Mouse (Mus musculus) neutrophil, adult 5-6 weeks (primary cell): ENCODE measurements around the gene Atp8a2. TPM values are rescaled to one million over a fixed set of nuclear protein-coding genes. Genes with fewer than 3 reads are reported as not detected.
A peak's percentile ranks its signal among the peaks of the same experiment; 100 is the strongest.

Experiments
- ATAC-seq: fragments of 151-379, 151-347 bp; 2 replicates; pipeline ENCODE4 v1.8.0; 2017; ENCODE audit warnings: mild to moderate bottlenecking, moderate TSS enrichment; ENCODE audit not compliant: insufficient number of reproducible peaks, poor library complexity, low FRiP score, severe bottlenecking; ENCODE audit errors: extremely low read depth
- total RNA-seq: library from RNA; stranded (forward); fragments of 200-1000 nt; gene quantifications from 2 replicates; pipeline ENCODE4 v1.2.3, GENCODE M21; 2017

Atp8a2 gene
- total RNA-seq, 1 experiment from 2014 or later, result 0.23 TPM

GRCm38 (mm10) chr14:59604002-59604645, 592.9 kb downstream of the Atp8a2 start:
- ATAC-seq, result peak; percentile 45; the same call in 1 of the 2 replicates

GRCm38 (mm10) chr14:59598260-59598627, 598.7 kb downstream of the Atp8a2 start:
- ATAC-seq, result no peak

GRCm38 (mm10) chr14:59597398-59598259, 599.4 kb downstream of the Atp8a2 start, which contains the start of gene Cdadc1:
TSS of gene Cdadc1 (minus strand) at chr14:59597959.
- ATAC-seq, result peak; percentile 98

- ATAC-seq, result no peak
Measured at GRCm38 (mm10) chr14:59594988-59595387, 602.0 kb downstream of the Atp8a2 start.

- ATAC-seq, result no peak
Measured at GRCm38 (mm10) chr14:59592593-59592992, 604.4 kb downstream of the Atp8a2 start.

GRCm38 (mm10) chr14:59591901-59592300, 605.1 kb downstream of the Atp8a2 start:
- ATAC-seq, result no peak

- ATAC-seq, result no peak
Measured at GRCm38 (mm10) chr14:59590614-59591013, 606.4 kb downstream of the Atp8a2 start.

Other genes starting within 250 kb of the Atp8a2 start
- gene Nupl1, start 54.3 kb upstream of the Atp8a2 start, total RNA-seq, result not detected in 2 replicates
- 58.7 and 61.6 TPM in 2 replicates for gene Gm49336, start 54.3 kb upstream of the Atp8a2 start, total RNA-seq
- 138 and 142 TPM in 2 replicates for gene Mtmr6, start 68.0 kb upstream of the Atp8a2 start, total RNA-seq
- 10.9 and 11.5 TPM in 2 replicates for gene Amer2, start 176.1 kb upstream of the Atp8a2 start, total RNA-seq